Mouse (Mus musculus) liver, embryonic 14.5 days (tissue): ENCODE results near the gene Sar1b. TPM values are rescaled to one million over a fixed set of nuclear protein-coding genes. Genes with fewer than 3 reads are reported as not detected.
"Not testable (repeated sequence)": the region's sequence is repeated elsewhere in the genome, so short reads cannot be mapped to it uniquely, and the experiment has no call there.

Experiments
- ATAC-seq: fragments of 200-750 bp; cut with Nextera tagmentation; 2 replicates; pipeline ENCODE4 v1.8.0; 2017; ENCODE audit warnings: moderate number of reproducible peaks, mild to moderate bottlenecking, moderate library complexity; ENCODE audit not compliant: insufficient read depth
- DNase-seq, 3 experiments: peaks; one replicate each; pipeline ENCODE4 v3.0.0-alpha.2; 2012 to 2013; ENCODE audit warnings: low read depth in 3 of 3, low spot score in 3 of 3
- H3K27ac ChIP-seq: fragments of 300-500 bp; sonication (generic); 2 replicates; pipeline ENCODE4 v1.5.1; 2014; ENCODE audit warnings: moderate library complexity, mild to moderate bottlenecking, control low read depth, inconsistent platforms
- H3K27me3 ChIP-seq: fragments of 300-500 bp; sonication (generic); 2 replicates; pipeline ENCODE4 v1.6.1; 2014; ENCODE audit warnings: mild to moderate bottlenecking, low read length, moderate library complexity; ENCODE audit not compliant: control insufficient read depth, insufficient read depth
- H3K36me3 ChIP-seq: fragments of 300-500 bp; sonication (generic); replicated peaks from 2 replicates; pipeline ENCODE4 v1.6.1; 2014; ENCODE audit warnings: low read depth; ENCODE audit not compliant: control insufficient read depth, insufficient read depth
- H3K4me1 ChIP-seq, 2 experiments: fragments of 200-500 bp in 1 of 2; fragments of 300-500 bp in 1 of 2; sonication (generic) in 1 of 2; replicated peaks; 2 replicates each; pipeline ENCODE4 v1.6.1; 2012 to 2014; ENCODE audit warnings: antibody characterized with exemption in 1 of 2, inconsistent platforms in 1 of 2, low read length in 1 of 2; ENCODE audit not compliant: control insufficient read depth in 2 of 2, insufficient read depth in 2 of 2
- H3K4me2 ChIP-seq: fragments of 300-500 bp; sonication (generic); 2 replicates; pipeline ENCODE4 v1.6.1; 2014; ENCODE audit warnings: low read depth, mild to moderate bottlenecking, control low read depth, moderate library complexity
- H3K4me3 ChIP-seq, 2 experiments: fragments of 200-500 bp in 1 of 2; fragments of 300-500 bp in 1 of 2; sonication (generic) in 1 of 2; 2 replicates each; pipeline ENCODE4 v1.5.1; 2012 to 2014; ENCODE audit warnings: low read depth in 2 of 2, low read length in 2 of 2, mild to moderate bottlenecking in 2 of 2, control low read depth in 1 of 2, inconsistent platforms in 1 of 2, moderate library complexity in 1 of 2; ENCODE audit not compliant: insufficient read depth in 1 of 2
- H3K9ac ChIP-seq: fragments of 300-500 bp; sonication (generic); replicated peaks from 2 replicates; pipeline ENCODE4 v1.6.1; 2014; ENCODE audit warnings: mild to moderate bottlenecking, control low read depth, moderate library complexity
- H3K9me3 ChIP-seq: fragments of 300-500 bp; sonication (generic); 2 replicates; pipeline ENCODE4 v1.6.1; 2016; ENCODE audit warnings: low read length, mixed read lengths; ENCODE audit not compliant: control insufficient read depth
- CTCF ChIP-seq: IDR thresholded peaks from 2 replicates; pipeline ENCODE4 v1.5.1; 2016; ENCODE audit warnings: antibody characterized with exemption, low read depth, control low read depth
- EP300 ChIP-seq: IDR thresholded peaks from 2 replicates; pipeline ENCODE4 v1.6.1; 2016; ENCODE audit warnings: antibody characterized with exemption, low read depth
- WGBS: fragments of 180-500 bp; shearing (Covaris S2); extraction: QIAGEN DNeasy Blood & Tissue Kit; methylation state at CpG from one replicate; pipeline ENCODE4 v1.1.7; 2014; ENCODE audit not compliant: insufficient replicate concordance; 5-methylcytosine and 5-hydroxymethylcytosine counted together
- polyA plus RNA-seq, 2 experiments: library from polyadenylated mRNA; depleted of rRNA in 1 of 2; stranded (reverse) in 1 of 2; unstranded in 1 of 2; fragments of >200 nt; fragmentation: Nextera tagmentation in 1 of 2; extraction: Ambion mirVana in 1 of 2; gene quantifications; 2 replicates each; pipeline versions ENCODE4 v1.2.1 to v1.2.3; 2012 to 2014

The Sar1b gene
- polyA plus RNA-seq, 2 experiments: 35.2 to 80.7 TPM

- not testable (repeated sequence) for H3K4me2 ChIP-seq, H3K9ac ChIP-seq, ATAC-seq, H3K27ac ChIP-seq, H3K4me1 ChIP-seq, DNase-seq, H3K27me3 ChIP-seq, H3K4me3 ChIP-seq, H3K9me3 ChIP-seq
- peak; percentile 37; the same call in 1 of the 2 replicates for TF ChIP-seq CTCF
- peaks cover 15% of the 10 kb centered on the region for H3K36me3 ChIP-seq
- WGBS: 78% methylated on average over 4 of the region's 4 CpGs
Measured at GRCm38 (mm10) chr11:51789735-51790134, 26.2 kb downstream of the Sar1b start.

- H3K4me1 ChIP-seq: no peaks in the 10 kb centered on the region
- TF ChIP-seq EP300: no peak
- no peak for TF ChIP-seq CTCF
- no peak overlapping the region for H3K27ac ChIP-seq
- H3K9me3 ChIP-seq: no peaks in the 10 kb centered on the region
- peaks cover 13% of the 10 kb centered on the region for H3K36me3 ChIP-seq
- no peak overlapping the region for H3K9ac ChIP-seq
- WGBS: 88% methylated on average over 7 of the region's 7 CpGs
- no peak for DNase-seq
- no peak for ATAC-seq
- H3K4me3 ChIP-seq: no peak overlapping the region
- H3K4me2 ChIP-seq: no peak overlapping the region
- no peaks in the 10 kb centered on the region for H3K27me3 ChIP-seq
Measured at GRCm38 (mm10) chr11:51790662-51791061, 27.2 kb downstream of the Sar1b start.

- H3K27ac ChIP-seq: no peak overlapping the region
- no peak for DNase-seq
- no peak overlapping the region for H3K4me3 ChIP-seq
- no peak for ATAC-seq
- H3K4me2 ChIP-seq: no peak overlapping the region
- TF ChIP-seq CTCF: no peak
- TF ChIP-seq EP300: no peak
- no peaks in the 10 kb centered on the region for H3K9me3 ChIP-seq
- no peaks in the 10 kb centered on the region for H3K4me1 ChIP-seq
- H3K36me3 ChIP-seq: no peaks in the 10 kb centered on the region; the same call in none of the 2 replicates
- 64% methylated on average over 4 of the region's 4 CpGs for WGBS
- no peaks in the 10 kb centered on the region for H3K27me3 ChIP-seq
- no peak overlapping the region for H3K9ac ChIP-seq
Measured at GRCm38 (mm10) chr11:51796272-51796671, 32.8 kb downstream of the Sar1b start.

- no peak overlapping the region for H3K4me2 ChIP-seq
- ATAC-seq: no peak
Measured at GRCm38 (mm10) chr11:51800634-51801325, 37.3 kb downstream of the Sar1b start.

GRCm38 (mm10) chr11:51805221-51805981, 41.9 kb downstream of the Sar1b start:
- Histone ChIP-seq H3K27me3 (no peaks in the 10 kb centered on the region), H3K4me2 (peak overlapping the region; percentile 68), H3K9me3 (no peaks in the 10 kb centered on the region), H3K4me1 (peaks cover 0 to 7% of the 10 kb centered on the region in 2 experiments; a peak in 2 of 4 replicates), H3K9ac (peak overlapping the region; percentile 47), H3K36me3 (no peaks in the 10 kb centered on the region), H3K27ac (no peak overlapping the region), H3K4me3 (peak overlapping the region; percentile 52 to 73)
- TF ChIP-seq CTCF (no peak), EP300 (no peak)
- ATAC-seq: peak; percentile 70
- WGBS: 30% methylated on average over 17 of the region's 17 CpGs
- peak; percentile 61 to 75 (median 65) for DNase-seq

More at GRCm38 (mm10) chr11:51800634-51801325, 37.3 kb downstream of the Sar1b start:
- H3K9me3 ChIP-seq: no peaks in the 10 kb centered on the region
- no peak overlapping the region for H3K27ac ChIP-seq
- no peak overlapping the region for H3K4me3 ChIP-seq
- WGBS: 31% methylated on average over 7 of the region's 8 CpGs
- no peak for DNase-seq
- no peak overlapping the region for H3K9ac ChIP-seq
- no peaks in the 10 kb centered on the region for H3K27me3 ChIP-seq
- no peaks in the 10 kb centered on the region for H3K36me3 ChIP-seq
- H3K4me1 ChIP-seq: peaks cover 0 to 5% of the 10 kb centered on the region in 2 experiments; a peak in 2 of 4 replicates
- TF ChIP-seq EP300 (no peak), CTCF (no peak)
